Mouse (Mus musculus) limb, embryonic 12.5 days (tissue): ENCODE results near the gene Atxn2. TPM values are rescaled to one million over a fixed set of nuclear protein-coding genes. Genes with fewer than 3 reads are reported as not detected.
"Not testable (repeated sequence)": the region's sequence is repeated elsewhere in the genome, so short reads cannot be mapped to it uniquely, and the experiment has no call there.

Source experiments
- ATAC-seq: fragments of 200-750 bp; cut with Nextera tagmentation; 2 replicates; pipeline ENCODE4 v1.8.0; 2017; ENCODE audit warnings: low read depth, moderate TSS enrichment; ENCODE audit not compliant: insufficient number of reproducible peaks, insufficient read depth, low FRiP score, low TSS enrichment
- H3K27ac ChIP-seq: fragments of 300-500 bp; sonication (generic); 2 replicates; pipeline ENCODE4 v1.5.1; 2016; ENCODE audit warnings: mild to moderate bottlenecking, moderate library complexity
- H3K27me3 ChIP-seq: fragments of 300-500 bp; sonication (generic); 2 replicates; pipeline ENCODE4 v1.6.1; 2016; ENCODE audit warnings: mild to moderate bottlenecking, moderate library complexity
- H3K36me3 ChIP-seq: fragments of 300-500 bp; sonication (generic); 2 replicates; pipeline ENCODE4 v1.6.1; 2016; ENCODE audit warnings: mild to moderate bottlenecking, moderate library complexity
- H3K4me1 ChIP-seq: fragments of 300-500 bp; sonication (generic); replicated peaks from 2 replicates; pipeline ENCODE4 v1.6.1; 2016
- H3K4me2 ChIP-seq: fragments of 300-500 bp; sonication (generic); 2 replicates; pipeline ENCODE4 v1.6.1; 2016; ENCODE audit warnings: mild to moderate bottlenecking, moderate library complexity
- H3K4me3 ChIP-seq: fragments of 300-500 bp; sonication (generic); replicated peaks from 2 replicates; pipeline ENCODE4 v1.5.1; 2016; ENCODE audit warnings: mild to moderate bottlenecking
- H3K9ac ChIP-seq: fragments of 300-500 bp; sonication (generic); replicated peaks from 2 replicates; pipeline ENCODE4 v1.6.1; 2016; ENCODE audit warnings: mild to moderate bottlenecking, moderate library complexity
- H3K9me3 ChIP-seq: fragments of 300-500 bp; sonication (generic); 2 replicates; pipeline ENCODE4 v1.6.1; 2016; ENCODE audit warnings: mild to moderate bottlenecking, moderate library complexity
- WGBS: fragments of 180-500 bp; shearing (Covaris S2); methylation state at CpG from one replicate; pipeline ENCODE4 v1.1.7; 2016; 5-methylcytosine and 5-hydroxymethylcytosine counted together
- polyA plus RNA-seq: library from polyadenylated mRNA; unstranded; fragments of >200 nt; fragmentation: Nextera tagmentation; extraction: Ambion mirVana; gene quantifications from 2 replicates; pipeline ENCODE4 v1.2.1, GENCODE M21; 2016

Gene Atxn2
- polyA plus RNA-seq, 1 experiment from 2014 or later: 79.2 TPM

DNA sequence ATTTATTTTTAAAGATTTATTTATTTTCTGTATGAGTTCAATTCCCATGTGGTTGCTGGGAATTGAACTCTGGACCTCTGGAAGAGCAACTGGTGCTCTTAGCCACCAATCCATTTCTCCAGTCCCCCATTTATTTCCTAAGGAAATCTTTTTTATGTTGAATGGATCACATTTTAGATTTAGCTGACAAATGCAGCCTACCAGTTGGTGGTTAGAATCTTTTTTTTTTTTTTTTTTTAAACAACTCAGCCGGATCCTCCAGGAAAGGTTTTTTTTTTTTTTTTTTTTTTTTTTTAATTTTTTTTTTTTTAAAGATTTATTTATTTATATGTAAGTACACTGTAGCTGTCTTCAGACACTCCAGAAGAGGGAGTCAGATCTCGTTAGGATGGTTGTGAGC, 27.0 kb downstream of the Atxn2 start:
- WGBS: 100% methylated on average over 2 of the region's 2 CpGs
- H3K36me3 ChIP-seq: peaks cover 21% of the 10 kb centered on the region
- not testable (repeated sequence) for H3K4me2 ChIP-seq, ATAC-seq, H3K4me3 ChIP-seq, H3K9ac ChIP-seq, H3K9me3 ChIP-seq, H3K4me1 ChIP-seq, H3K27ac ChIP-seq, H3K27me3 ChIP-seq

DNA sequence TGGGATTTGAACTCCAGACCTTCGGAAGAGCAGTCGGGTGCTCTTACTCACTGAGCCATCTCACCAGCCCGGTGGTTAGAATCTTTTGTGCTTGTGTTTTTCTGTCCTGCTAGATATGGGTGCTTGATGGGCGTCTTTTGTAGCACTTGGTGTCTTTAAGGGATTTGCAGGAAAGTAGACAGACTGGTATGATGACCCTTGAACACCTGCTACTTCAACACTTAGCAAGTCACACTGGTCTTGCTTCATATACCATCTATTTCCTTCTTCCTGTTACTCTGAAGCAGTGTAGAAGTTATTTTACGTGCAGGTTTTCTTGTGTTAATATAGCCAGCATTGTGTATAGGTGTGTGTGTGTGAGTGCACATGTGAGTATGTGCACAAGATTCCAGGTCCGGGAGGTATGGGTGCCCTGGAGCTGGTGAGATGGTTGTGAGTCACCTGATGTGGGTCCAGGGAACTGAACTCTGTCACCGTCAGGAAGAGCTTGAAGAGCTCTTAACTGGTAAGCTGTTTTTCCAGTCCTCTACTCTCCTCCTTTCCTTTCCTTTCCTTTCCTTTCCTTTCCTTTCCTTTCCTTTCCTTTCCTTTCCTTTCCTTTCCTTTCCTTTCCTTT, 27.5 kb downstream of the Atxn2 start:
- Histone ChIP-seq H3K36me3 (peaks cover 21% of the 10 kb centered on the region), H3K4me1 (no peaks in the 10 kb centered on the region), H3K27ac (no peak overlapping the region), H3K27me3 (no peaks in the 10 kb centered on the region), H3K4me3 (no peak overlapping the region), H3K4me2 (no peak overlapping the region), H3K9me3 (no peaks in the 10 kb centered on the region), H3K9ac (no peak overlapping the region)
- ATAC-seq: no peak
- 92% methylated on average over 7 of the region's 7 CpGs for WGBS

DNA sequence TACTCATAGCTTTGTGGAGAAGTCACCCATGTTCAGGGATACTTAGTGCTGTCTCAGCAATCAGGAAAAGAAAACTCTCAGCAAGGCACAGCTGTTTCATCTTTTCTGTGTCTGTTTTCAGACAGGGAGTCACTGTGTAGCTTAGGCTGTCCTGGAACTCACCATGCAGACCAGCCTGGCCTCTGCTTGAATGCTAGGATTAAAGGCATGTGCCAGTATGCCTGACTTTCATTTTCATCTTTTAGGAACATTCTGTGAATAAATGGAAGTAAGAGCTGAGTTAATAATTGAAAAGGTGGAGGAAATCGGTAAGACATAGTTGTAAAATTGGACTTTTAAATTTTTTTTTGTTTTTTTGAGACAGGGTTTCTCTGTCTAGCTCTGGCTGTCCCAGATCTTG, 29.4 kb downstream of the Atxn2 start:
- no peaks in the 10 kb centered on the region for H3K4me1 ChIP-seq
- ATAC-seq: no peak
- no peak overlapping the region for H3K9ac ChIP-seq
- H3K27ac ChIP-seq: no peak overlapping the region
- no peak overlapping the region for H3K4me3 ChIP-seq
- H3K36me3 ChIP-seq: peaks cover 10% of the 10 kb centered on the region
- H3K4me2 ChIP-seq: no peak overlapping the region
- 94% methylated on average over 1 of the region's 1 CpGs for WGBS
- no peaks in the 10 kb centered on the region for H3K9me3 ChIP-seq
- no peaks in the 10 kb centered on the region for H3K27me3 ChIP-seq

DNA sequence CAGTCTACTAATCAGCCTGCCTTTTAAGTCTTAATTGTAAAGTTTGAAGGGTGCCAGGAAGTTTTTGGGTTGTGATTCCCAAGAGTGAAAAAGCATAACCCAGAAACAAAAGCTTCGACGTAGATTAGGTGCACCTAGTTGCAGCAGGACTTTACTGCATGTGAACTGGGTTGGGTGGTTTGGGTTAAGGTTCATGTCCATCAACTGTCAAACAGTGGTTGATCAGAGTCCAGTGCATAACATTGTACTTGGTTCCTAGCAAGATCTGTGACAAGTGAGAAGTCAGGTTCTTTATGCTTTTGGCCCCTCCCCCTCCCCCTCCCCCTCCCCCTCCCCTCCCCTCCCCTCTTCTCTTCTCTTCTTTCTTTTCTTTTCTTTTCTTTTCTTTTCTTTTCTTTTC, 31.8 kb downstream of the Atxn2 start:
- 93% methylated on average over 2 of the region's 2 CpGs for WGBS
- Histone ChIP-seq H3K27ac (no peak overlapping the region), H3K4me3 (no peak overlapping the region), H3K9ac (no peak overlapping the region), H3K9me3 (no peaks in the 10 kb centered on the region), H3K36me3 (peaks cover 10% of the 10 kb centered on the region; the same call in 1 of the 2 replicates), H3K27me3 (no peaks in the 10 kb centered on the region), H3K4me2 (no peak overlapping the region), H3K4me1 (no peaks in the 10 kb centered on the region)
- no peak for ATAC-seq

DNA sequence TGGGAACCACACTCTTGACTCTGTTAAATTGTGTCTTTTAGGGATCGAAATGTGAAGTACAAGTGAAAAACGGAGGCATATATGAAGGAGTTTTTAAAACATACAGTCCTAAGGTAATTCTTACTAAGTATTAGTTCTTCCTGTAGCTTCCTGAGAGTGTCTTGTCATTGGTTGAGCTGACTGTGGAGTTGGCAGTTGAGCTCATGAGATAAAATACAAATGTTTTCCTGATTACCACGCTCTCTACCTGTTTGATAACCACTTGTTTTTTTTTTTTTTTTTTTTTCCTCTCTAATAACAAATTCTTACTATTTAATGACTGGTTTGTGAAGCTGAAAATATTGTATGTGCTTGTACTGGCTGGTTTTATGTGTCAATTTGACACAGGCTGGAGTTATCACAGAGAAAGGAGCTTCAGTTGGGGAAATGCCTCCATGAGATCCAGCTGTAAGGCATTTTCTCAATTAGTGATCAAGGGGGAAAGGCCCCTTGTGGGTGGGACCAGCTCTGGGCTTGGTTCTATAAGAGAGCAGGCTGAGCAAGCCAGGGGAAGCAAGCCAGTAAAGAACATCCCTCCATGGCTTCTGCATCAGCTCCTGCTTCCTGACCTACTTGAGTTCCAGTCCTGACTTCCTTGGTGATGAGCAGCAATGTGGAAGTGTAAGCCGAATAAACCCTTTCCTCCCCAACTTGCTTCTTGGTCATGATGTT, 36.9 kb downstream of the Atxn2 start:
- WGBS: 96% methylated on average over 4 of the region's 4 CpGs

DNA sequence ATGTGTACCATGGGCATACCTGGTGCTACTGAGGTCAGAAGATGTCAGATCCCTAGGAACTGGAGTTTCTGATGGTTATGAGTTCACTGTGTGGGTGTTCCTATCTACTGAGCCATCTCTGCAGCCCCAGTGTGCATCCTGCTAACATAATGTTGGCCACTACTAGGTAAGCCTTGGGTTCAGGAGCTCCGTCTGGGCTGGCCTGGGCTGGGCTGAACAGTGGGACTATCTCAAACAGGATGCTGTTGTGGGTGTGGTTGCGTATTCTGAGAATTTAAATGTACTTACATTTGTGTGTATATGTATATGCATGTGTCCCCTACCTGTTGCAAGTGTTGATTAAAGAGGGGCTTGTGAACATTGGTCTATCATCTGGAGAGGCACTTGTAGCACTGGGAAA, 38.5 kb downstream of the Atxn2 start:
- Histone ChIP-seq H3K9me3 (no peaks in the 10 kb centered on the region), H3K4me3 (no peak overlapping the region), H3K27me3 (no peaks in the 10 kb centered on the region), H3K4me2 (no peak overlapping the region), H3K36me3 (peaks cover 59% of the 10 kb centered on the region), H3K27ac (no peak overlapping the region), H3K4me1 (no peaks in the 10 kb centered on the region), H3K9ac (no peak overlapping the region)
- WGBS: 95% methylated on average over 2 of the region's 2 CpGs
- no peak for ATAC-seq

More for the DNA sequence above, 36.9 kb downstream of the Atxn2 start:
- H3K4me1 ChIP-seq, H3K4me3 ChIP-seq, H3K27me3 ChIP-seq, H3K9ac ChIP-seq, H3K9me3 ChIP-seq, H3K27ac ChIP-seq, H3K4me2 ChIP-seq, ATAC-seq: not testable (repeated sequence)
- H3K36me3 ChIP-seq: peaks cover 52% of the 10 kb centered on the region

DNA sequence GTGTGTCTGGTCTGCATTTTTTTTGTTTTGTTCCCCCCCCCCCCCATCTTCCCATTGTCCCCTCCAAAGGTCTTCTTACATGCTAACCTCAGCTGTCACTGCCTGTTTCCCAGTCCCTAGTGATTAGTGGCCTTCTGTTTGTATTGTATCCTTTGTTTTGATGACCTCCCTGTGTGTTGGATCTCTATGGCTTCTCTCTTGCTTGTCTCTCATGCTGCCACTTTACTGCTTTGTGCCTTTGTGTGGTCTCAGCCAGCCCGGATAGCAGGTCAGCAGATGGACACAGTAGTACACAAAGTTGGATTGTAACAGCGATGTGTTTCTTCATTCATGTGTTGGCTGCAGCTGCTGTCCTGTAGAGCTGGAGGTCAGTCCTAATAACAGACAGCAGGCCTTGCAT, 46.8 kb downstream of the Atxn2 start:
- no peak for ATAC-seq
- WGBS: 94% methylated on average over 2 of the region's 2 CpGs
- Histone ChIP-seq H3K27me3 (no peaks in the 10 kb centered on the region), H3K9me3 (no peaks in the 10 kb centered on the region), H3K27ac (no peak overlapping the region), H3K4me1 (peaks cover 9% of the 10 kb centered on the region), H3K4me2 (no peak overlapping the region), H3K9ac (no peak overlapping the region), H3K36me3 (peaks cover 71% of the 10 kb centered on the region), H3K4me3 (no peak overlapping the region)

DNA sequence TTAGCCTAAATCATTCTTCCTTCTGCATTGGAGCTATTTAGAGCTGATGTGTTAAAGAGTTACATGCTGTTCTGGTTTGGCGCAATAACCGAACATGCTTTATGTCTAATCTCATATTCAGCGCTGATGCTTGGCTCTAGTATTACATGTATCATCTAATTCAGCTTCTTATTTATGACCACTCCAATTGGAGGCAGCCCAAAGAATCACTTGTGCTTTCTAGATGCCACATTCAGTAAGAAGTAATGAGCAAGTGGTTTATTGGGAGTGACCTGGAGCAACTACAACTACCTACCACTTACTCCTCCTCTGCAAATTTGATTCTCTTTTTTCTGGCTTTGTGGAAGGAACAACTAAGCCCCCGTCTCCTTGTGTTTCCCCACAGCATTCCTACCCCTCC, 47.2 kb downstream of the Atxn2 start:
- Histone ChIP-seq H3K36me3 (peaks cover 71% of the 10 kb centered on the region), H3K4me3 (no peak overlapping the region)
- 92% methylated on average over 4 of the region's 4 CpGs for WGBS

DNA sequence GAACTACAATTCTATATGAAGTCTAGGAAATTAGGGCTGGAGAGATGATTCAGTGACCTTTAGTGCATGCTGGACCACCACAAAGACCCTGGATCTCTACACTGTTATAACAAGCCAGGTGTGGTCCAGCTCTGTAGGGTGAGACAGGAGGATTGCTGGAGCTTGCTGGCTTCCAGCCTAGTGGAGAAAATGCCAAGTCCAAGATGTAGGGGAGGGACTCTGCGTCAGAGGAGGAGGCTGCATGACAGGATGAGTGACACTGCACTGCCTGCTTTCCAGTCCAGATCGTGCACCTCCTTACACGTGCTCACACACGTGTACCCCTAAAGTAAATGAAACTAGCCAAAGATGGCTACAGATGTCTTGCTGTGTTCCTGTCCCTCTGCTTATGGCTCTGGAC, 48.8 kb downstream of the Atxn2 start:
- peaks cover 78% of the 10 kb centered on the region for H3K36me3 ChIP-seq
- 92% methylated on average over 4 of the region's 4 CpGs for WGBS
- ATAC-seq: no peak

More for the DNA sequence above, 47.2 kb downstream of the Atxn2 start:
- H3K27me3 ChIP-seq: no peaks in the 10 kb centered on the region
- no peak overlapping the region for H3K9ac ChIP-seq
- peaks cover 9% of the 10 kb centered on the region for H3K4me1 ChIP-seq
- H3K4me2 ChIP-seq: no peak overlapping the region
- no peak for ATAC-seq
- H3K9me3 ChIP-seq: no peaks in the 10 kb centered on the region
- H3K27ac ChIP-seq: no peak overlapping the region

DNA sequence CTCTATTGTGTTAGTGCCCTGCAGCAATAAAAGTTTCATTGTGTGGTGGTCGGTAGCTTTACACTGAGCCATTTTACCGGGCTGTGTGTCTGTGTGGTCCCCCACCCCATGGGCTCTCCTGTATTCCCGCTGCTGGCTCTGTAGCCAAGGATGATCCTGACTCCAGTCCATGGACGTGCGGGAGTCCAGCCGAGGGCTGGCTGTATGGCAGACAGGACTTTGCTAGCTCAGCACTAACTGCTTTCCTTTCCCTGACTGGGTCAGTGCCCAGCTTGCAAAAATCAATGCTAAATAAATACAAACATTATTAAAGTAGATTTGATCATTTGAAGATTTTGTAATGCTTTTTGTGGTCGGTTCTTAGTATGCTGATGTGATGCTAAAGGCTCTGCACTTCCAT, 50.3 kb downstream of the Atxn2 start:
- H3K27me3 ChIP-seq: no peaks in the 10 kb centered on the region
- ATAC-seq: no peak
- peaks cover 9% of the 10 kb centered on the region for H3K4me1 ChIP-seq
- no peaks in the 10 kb centered on the region for H3K9me3 ChIP-seq
- no peak overlapping the region for H3K9ac ChIP-seq
- no peak overlapping the region for H3K27ac ChIP-seq
- no peak overlapping the region for H3K4me2 ChIP-seq
- H3K36me3 ChIP-seq: peaks cover 66% of the 10 kb centered on the region
- 82% methylated on average over 7 of the region's 7 CpGs for WGBS
- H3K4me3 ChIP-seq: no peak overlapping the region

More for the DNA sequence above, 48.8 kb downstream of the Atxn2 start:
- Histone ChIP-seq H3K27me3 (no peaks in the 10 kb centered on the region), H3K9me3 (no peaks in the 10 kb centered on the region), H3K4me2 (no peak overlapping the region), H3K27ac (no peak overlapping the region), H3K4me3 (no peak overlapping the region), H3K9ac (no peak overlapping the region), H3K4me1 (peaks cover 9% of the 10 kb centered on the region)

DNA sequence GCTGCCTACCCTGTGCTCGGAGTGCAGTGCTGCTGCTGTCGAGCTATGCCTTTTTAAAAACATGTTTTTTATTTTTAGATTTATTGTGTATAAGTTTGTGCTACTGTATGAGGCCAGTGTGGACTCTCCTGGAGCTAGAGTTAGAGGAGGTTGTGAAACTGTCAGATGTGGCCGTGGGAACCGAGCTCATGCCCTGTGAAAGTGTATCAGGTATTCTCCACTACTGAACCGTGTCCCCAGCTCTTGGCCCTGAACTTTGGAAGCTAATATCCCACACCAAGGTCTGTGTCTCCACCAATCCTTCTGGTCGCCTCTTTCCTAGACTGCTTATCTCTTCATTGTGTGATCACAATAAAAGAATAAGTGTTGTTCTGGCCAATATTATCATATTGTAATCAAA, 51.8 kb downstream of the Atxn2 start:
- Histone ChIP-seq H3K4me3 (no peak overlapping the region), H3K4me2 (no peak overlapping the region), H3K27ac (no peak overlapping the region), H3K27me3 (no peaks in the 10 kb centered on the region), H3K9me3 (no peaks in the 10 kb centered on the region), H3K36me3 (peaks cover 61% of the 10 kb centered on the region), H3K9ac (no peak overlapping the region), H3K4me1 (peaks cover 8% of the 10 kb centered on the region)
- no peak for ATAC-seq
- WGBS: 95% methylated on average over 6 of the region's 6 CpGs

DNA sequence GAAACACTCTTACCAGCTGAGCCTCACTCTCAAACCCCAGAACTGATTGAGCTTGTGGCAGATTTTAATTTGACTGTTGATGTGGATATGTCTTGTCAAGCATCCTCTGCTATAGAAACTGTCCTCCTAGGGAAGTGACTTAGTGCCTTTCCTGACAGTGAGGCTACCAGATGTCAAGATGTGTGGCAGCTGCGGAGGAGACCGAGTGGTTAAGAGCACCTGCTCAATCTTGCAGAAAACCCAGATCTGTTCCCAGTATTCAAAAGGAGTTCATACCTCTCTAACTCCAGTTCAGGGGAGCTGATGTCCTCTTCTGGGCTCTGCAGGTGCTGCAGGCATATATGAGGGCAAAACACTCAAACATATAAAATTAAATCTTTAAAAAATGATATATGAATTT, 53.9 kb downstream of the Atxn2 start:
- H3K4me3 ChIP-seq: no peak overlapping the region
- 81% methylated on average over 2 of the region's 2 CpGs for WGBS
- no peak for ATAC-seq
- no peak overlapping the region for H3K9ac ChIP-seq
- H3K27me3 ChIP-seq: no peaks in the 10 kb centered on the region
- H3K36me3 ChIP-seq: peaks cover 56% of the 10 kb centered on the region
- H3K27ac ChIP-seq: no peak overlapping the region
- no peaks in the 10 kb centered on the region for H3K4me1 ChIP-seq
- no peak overlapping the region for H3K4me2 ChIP-seq
- no peaks in the 10 kb centered on the region for H3K9me3 ChIP-seq
